Mouse (Mus musculus) adrenal gland, postnatal 10 days (tissue): ENCODE measurements around the gene I0C0044D17Rik. TPM values are rescaled to one million over a fixed set of nuclear protein-coding genes. Genes with fewer than 3 reads are reported as not detected.

Experiments used
- DNase-seq: peaks from one replicate; pipeline ENCODE4 v3.0.0; 2021; ENCODE audit warnings: mixed read lengths
- total RNA-seq, 2 experiments: library from RNA; stranded (reverse); gene quantifications; 2 replicates each; pipeline ENCODE4 v1.2.3; 2021

I0C0044D17Rik gene
- total RNA-seq, 2 experiments from 2014 or later = not detected

DNA sequence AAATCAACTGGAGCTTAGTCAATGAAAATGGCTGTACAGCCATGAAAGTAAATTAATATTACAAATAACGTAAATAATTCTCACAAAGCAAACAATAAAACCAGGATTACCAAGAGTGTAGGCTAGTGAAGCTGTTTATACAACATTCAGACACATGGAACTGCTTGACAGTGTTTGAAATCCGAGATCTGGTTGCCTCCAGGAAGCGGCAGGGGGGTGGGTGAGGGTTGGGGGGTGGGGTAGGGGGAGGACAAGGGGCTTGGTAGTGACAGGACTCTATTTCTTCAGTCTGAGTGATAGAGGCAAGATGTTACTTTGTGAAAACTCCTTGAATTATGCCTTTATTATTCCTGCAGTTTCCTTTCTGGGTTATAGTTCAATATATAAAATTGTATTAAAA lies 3.1 kb upstream of the I0C0044D17Rik start:
- DNase-seq = no peak

GRCm38 (mm10) chr4:98823047-98823446 lies 593 bp downstream of the I0C0044D17Rik start:
- DNase-seq = no peak

DNA sequence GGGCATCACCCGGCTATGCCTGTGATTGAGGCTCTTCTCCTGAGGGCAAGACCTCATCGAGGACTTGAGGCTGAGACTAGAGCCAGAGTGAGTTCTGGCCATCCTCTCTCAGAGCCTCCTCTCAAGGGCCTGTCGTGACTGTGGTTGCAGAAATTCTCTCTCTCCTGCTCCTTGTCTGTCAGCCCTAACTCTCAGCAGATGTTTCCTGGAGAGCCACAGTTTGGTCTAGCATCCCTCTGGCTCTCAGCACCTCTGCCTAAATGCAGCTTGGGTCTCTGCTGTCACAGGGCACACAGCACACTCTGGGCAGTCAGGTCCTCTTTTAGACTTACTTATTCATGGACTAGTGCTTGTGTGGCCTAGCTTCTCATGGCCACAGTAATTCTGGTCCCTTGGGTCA lies 1.2 kb downstream of the I0C0044D17Rik start:
- DNase-seq = no peak

- peak; percentile 45 for DNase-seq
Measured at GRCm38 (mm10) chr4:98819216-98819755, 4.4 kb downstream of the I0C0044D17Rik start.

DNA sequence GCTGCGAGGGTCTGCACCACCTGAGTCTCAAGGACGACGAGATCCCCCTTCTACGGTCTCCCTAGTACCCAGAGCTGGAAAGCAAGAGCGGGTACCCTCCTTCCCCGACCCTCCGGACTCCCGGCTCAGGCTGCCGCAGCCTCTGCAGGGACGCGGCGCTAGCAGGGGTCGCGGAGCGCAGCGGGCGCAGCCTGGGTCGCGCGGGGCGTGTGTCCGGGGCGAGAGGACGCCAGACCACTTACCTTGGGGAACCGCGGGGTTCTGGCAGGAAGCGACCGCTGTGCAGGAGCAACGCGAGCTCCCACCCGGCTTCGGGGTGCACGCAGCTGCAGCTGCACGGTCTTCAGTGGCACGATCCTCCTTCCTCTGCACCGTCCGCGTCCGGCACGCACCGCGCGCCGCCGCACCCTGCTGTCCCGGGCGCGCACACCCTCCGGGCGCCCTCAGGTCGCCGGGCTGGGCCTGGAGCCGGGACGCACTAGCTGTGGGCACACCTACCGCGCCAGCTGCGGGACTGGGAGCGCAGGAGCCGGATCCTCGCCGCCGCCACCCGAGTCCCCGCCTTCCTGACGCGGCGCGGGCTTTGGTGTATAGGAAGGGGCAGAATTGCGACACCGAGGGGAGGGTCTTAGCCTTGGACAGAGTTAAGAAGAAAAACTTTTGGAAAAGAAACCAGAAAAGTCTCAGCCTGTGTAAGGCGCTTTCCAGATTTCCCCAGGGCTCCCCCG lies 6.3 kb downstream of the I0C0044D17Rik start, which contains the start of gene Kank4:
TSS of gene Kank4 (minus strand) at position 354 of the 728 bp plus-strand sequence.
- peak; percentile 65 for DNase-seq

GRCm38 (mm10) chr4:98816807-98817183 lies 6.8 kb downstream of the I0C0044D17Rik start:
- peak; percentile 16 for DNase-seq

GRCm38 (mm10) chr4:98806306-98806705 lies 17.3 kb downstream of the I0C0044D17Rik start:
- DNase-seq = no peak

GRCm38 (mm10) chr4:98805291-98806048 lies 18.2 kb downstream of the I0C0044D17Rik start:
- no peak for DNase-seq

GRCm38 (mm10) chr4:98804476-98805134 lies 19.0 kb downstream of the I0C0044D17Rik start:
- DNase-seq = no peak

DNA sequence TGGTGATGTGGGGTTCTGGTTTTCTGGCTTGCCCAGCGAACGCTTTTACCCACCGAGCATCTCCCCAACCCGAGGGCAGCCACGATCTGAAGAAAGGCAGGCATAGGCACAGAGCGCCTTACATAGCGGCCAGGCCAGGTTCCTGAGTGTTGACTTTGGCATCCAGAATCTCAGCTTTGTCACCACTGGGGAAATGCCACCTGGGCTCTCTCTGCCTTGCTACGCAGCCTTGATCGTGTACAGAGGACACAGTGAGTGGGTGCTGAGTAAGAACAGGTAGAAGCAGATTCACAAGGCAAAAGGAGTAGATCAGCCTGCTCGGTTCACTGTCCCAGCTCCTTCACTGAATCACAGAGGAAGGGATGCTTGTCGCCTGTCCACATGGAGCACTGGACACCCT lies 21.9 kb downstream of the I0C0044D17Rik start:
- no peak for DNase-seq

DNA sequence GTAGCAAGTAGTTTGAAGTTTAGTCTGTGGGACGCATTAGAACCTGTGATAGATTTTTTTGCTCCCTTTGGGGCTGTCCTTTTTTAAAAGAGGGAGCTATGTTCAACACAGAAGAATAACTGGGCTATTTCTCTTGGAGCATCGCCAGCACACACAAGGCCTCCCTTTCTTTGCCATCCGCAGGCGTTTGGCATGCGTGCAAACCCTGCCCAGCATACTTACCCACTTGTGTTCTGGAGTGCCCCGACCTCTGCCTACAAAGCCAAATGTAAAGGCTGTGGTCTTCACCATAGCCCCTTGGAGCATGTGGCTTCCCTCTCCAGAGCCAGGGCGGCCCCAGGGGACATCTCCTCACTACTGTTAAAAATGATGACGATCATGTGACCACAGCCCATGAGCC lies 22.8 kb downstream of the I0C0044D17Rik start:
- DNase-seq = peak; percentile 40

- no peak for DNase-seq
Measured at GRCm38 (mm10) chr4:98796591-98797341, 26.9 kb downstream of the I0C0044D17Rik start.

GRCm38 (mm10) chr4:98795241-98795640 lies 28.4 kb downstream of the I0C0044D17Rik start:
- DNase-seq = no peak

- no peak for DNase-seq
Measured at GRCm38 (mm10) chr4:98793486-98793885, 30.2 kb downstream of the I0C0044D17Rik start.

DNA sequence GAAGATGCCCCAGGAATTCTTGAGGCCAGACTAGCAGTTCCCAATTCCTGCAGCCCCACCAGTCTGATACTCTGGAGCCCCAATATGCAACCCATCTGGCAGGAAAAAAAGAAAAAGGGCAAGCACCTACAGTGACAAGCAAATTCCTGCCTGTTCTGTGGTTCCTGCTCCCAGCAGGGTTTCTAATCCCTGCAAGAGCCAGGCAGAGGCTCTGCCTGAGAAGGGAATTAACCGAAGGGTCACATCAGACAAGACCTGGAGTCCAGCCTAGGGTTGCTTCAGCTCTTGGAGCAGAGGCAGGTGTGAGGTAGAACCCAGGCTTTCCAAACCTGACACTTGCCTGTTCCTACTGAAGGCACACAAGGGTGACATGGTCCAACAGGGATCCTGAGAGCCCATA lies 32.9 kb downstream of the I0C0044D17Rik start:
- DNase-seq = no peak

- peak; percentile 9 for DNase-seq
Measured at GRCm38 (mm10) chr4:98789861-98790311, 33.8 kb downstream of the I0C0044D17Rik start.

GRCm38 (mm10) chr4:98789133-98789765 lies 34.4 kb downstream of the I0C0044D17Rik start:
- no peak for DNase-seq

- DNase-seq = no peak
Measured at GRCm38 (mm10) chr4:98786281-98786680, 37.4 kb downstream of the I0C0044D17Rik start.

- no peak for DNase-seq
Measured at GRCm38 (mm10) chr4:98785851-98786250, 37.8 kb downstream of the I0C0044D17Rik start.

- no peak for DNase-seq
Measured at GRCm38 (mm10) chr4:98778219-98778618, 45.4 kb downstream of the I0C0044D17Rik start.

DNA sequence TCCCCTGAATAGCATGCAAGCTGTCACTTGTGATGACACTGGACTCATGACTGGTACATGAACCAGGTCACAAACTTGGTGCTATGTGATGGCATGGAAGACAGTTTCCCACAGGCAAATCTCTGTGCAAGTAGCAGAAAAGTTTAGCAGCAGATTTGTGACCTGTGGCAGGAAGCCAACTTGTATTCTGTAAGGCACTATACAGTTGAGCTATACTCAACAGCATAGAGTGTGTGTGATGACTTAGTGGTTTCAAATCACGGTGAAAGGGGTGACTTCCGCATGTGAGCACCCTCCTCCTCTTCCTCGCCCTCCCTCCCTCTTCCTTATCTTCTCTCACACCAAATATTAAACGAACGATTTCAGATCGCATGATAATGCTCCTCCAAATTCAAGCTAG lies 46.2 kb downstream of the I0C0044D17Rik start:
- no peak for DNase-seq
